Mouse (Mus musculus) small intestine, adult 10 weeks (tissue): ENCODE measurements around the gene Mylk4. TPM values are rescaled to one million over a fixed set of nuclear protein-coding genes. Genes with fewer than 3 reads are reported as not detected.

Source experiments
- polyA plus RNA-seq: library from polyadenylated mRNA; stranded (reverse); fragments of 350-450 nt; fragmentation: Illumina TruSeq; extraction: RNeasy Lipid Tissue Mini Kit (QIAGEN cat#74804); gene quantifications from one replicate; pipeline ENCODE4 v1.2.3, GENCODE M21; 2014; ENCODE audit warnings: low replicate concordance

Mylk4 gene
- not detected for polyA plus RNA-seq

GRCm38 (mm10) chr13:32783816-32784215 is at the start of gene Mylk4:
TSS of gene Mylk4 (minus strand) at chr13:32783954.

DNA sequence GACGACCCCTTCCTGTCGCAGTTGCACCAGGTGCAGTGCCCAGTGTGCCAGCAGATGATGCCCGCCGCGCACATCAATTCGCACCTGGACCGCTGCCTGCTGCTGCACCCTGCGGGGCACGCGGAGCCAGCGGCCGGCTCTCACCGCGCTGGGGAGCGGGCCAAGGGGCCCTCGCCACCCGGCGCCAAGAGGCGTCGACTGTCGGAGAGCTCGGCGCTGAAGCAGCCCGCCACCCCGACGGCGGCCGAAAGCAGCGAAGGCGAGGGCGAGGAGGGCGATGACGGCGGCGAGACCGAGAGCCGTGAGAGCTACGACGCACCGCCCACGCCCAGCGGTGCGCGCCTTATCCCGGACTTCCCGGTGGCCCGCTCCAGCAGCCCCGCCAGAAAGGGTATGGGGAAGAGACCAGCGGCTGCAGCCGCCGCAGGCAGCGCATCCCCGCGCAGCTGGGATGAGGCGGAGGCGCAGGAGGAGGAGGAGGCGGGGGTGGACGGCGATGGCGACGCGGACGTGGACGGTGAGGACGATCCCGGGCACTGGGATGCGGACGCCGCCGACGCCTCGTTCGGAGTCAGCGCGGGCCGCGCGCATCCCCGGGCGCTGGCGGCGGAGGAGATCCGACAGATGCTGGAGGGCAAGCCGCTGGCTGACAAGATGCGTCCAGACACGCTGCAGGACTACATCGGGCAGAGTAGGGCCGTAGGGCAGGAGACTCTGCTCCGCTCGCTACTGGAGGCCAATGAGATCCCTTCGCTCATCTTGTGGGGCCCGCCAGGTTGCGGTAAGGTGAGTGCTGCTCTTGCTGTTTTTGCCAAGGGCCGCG is 18.7 kb upstream of the Mylk4 start, which contains the start of gene D930007J09Rik:
TSS of gene D930007J09Rik (minus strand) at position 591 of the 823 bp plus-strand sequence.

GRCm38 (mm10) chr13:32801693-32802221 is 18.0 kb upstream of the Mylk4 start, which contains the start of gene Wrnip1:
TSS of gene Wrnip1 (plus strand) at chr13:32802038.

Other genes with a start within 250 kb of the Mylk4 start
- 18.2 TPM for gene Wrnip1, start 18.1 kb upstream of the Mylk4 start, polyA plus RNA-seq
- gene D930007J09Rik, start 18.9 kb upstream of the Mylk4 start, polyA plus RNA-seq: not detected
- gene Serpinb1a, start 67.2 kb upstream of the Mylk4 start, polyA plus RNA-seq: 806 TPM
- not detected for gene Serpinb1c, start 114.3 kb upstream of the Mylk4 start, polyA plus RNA-seq
- gene Serpinb6b, start 181.3 kb upstream of the Mylk4 start, polyA plus RNA-seq: 16.1 TPM
- gene Serpinb9, start 219.3 kb upstream of the Mylk4 start, polyA plus RNA-seq: 22.4 TPM
- gene Serpinb9b, start 243.5 kb upstream of the Mylk4 start, polyA plus RNA-seq: not detected